Mouse (Mus musculus) limb, embryonic 14.5 days (tissue): ENCODE results near the gene Usp31. TPM values are rescaled to one million over a fixed set of nuclear protein-coding genes. Genes with fewer than 3 reads are reported as not detected.
A peak's percentile ranks its signal among the peaks of the same experiment; 100 is the strongest.

Source experiments
- ATAC-seq: fragments of 200-750 bp; cut with Nextera tagmentation; 2 replicates; pipeline ENCODE4 v1.8.0; 2017; ENCODE audit warnings: low read depth, moderate number of reproducible peaks, moderate TSS enrichment; ENCODE audit not compliant: low FRiP score
- DNase-seq: peaks from one replicate; pipeline ENCODE4 v3.0.0-alpha.2; 2015; ENCODE audit warnings: low spot score
- H3K27ac ChIP-seq: fragments of 300-500 bp; sonication (generic); replicated peaks from 2 replicates; pipeline ENCODE4 v1.5.1; 2014; ENCODE audit warnings: low read depth, mild to moderate bottlenecking, low read length, moderate library complexity, mixed read lengths
- H3K27me3 ChIP-seq: fragments of 300-500 bp; sonication (generic); 2 replicates; pipeline ENCODE4 v1.6.1; 2014; ENCODE audit warnings: low read length, mixed read lengths; ENCODE audit not compliant: control insufficient read depth, insufficient read depth
- H3K36me3 ChIP-seq: fragments of 300-500 bp; sonication (generic); 2 replicates; pipeline ENCODE4 v1.6.1; 2014; ENCODE audit warnings: mild to moderate bottlenecking, low read length, moderate library complexity, mixed read lengths; ENCODE audit not compliant: control insufficient read depth, insufficient read depth
- H3K4me1 ChIP-seq: fragments of 300-500 bp; sonication (generic); 2 replicates; pipeline ENCODE4 v1.6.1; 2014; ENCODE audit warnings: antibody characterized with exemption, low read length, mixed read lengths; ENCODE audit not compliant: control insufficient read depth, insufficient read depth
- H3K4me2 ChIP-seq: fragments of 300-500 bp; sonication (generic); replicated peaks from 2 replicates; pipeline ENCODE4 v1.6.1; 2014; ENCODE audit warnings: low read depth, mild to moderate bottlenecking, low read length, moderate library complexity; ENCODE audit not compliant: severe bottlenecking
- H3K4me3 ChIP-seq: fragments of 300-500 bp; sonication (generic); replicated peaks from 2 replicates; pipeline ENCODE4 v1.5.1; 2014; ENCODE audit warnings: low read length
- H3K9ac ChIP-seq: fragments of 300-500 bp; sonication (generic); 2 replicates; pipeline ENCODE4 v1.6.1; 2014; ENCODE audit warnings: mild to moderate bottlenecking, low read depth, low read length, moderate library complexity; ENCODE audit not compliant: severe bottlenecking
- H3K9me3 ChIP-seq: fragments of 300-500 bp; sonication (generic); 2 replicates; pipeline ENCODE4 v1.6.1; 2016; ENCODE audit warnings: low read length; ENCODE audit not compliant: control insufficient read depth
- POLR2A ChIP-seq: fragments of 200-500 bp; IDR thresholded peaks from 2 replicates; pipeline ENCODE4 v1.8.0; 2012; ENCODE audit warnings: inconsistent platforms, mild to moderate bottlenecking, moderate library complexity, borderline replicate concordance; ENCODE audit not compliant: insufficient read depth, insufficient read length; ENCODE audit errors: extremely low read depth
- WGBS: fragments of 180-500 bp; shearing (Covaris S2); extraction: QIAGEN DNeasy Blood & Tissue Kit; methylation state at CpG from one replicate; pipeline ENCODE4 v1.1.7; 2014; 5-methylcytosine and 5-hydroxymethylcytosine counted together
- polyA plus RNA-seq, 2 experiments: library from polyadenylated mRNA; depleted of rRNA in 1 of 2; stranded (reverse) in 1 of 2; unstranded in 1 of 2; fragments of >200 nt; fragmentation: Nextera tagmentation in 1 of 2; extraction: Ambion mirVana in 1 of 2; gene quantifications; 2 replicates each; pipeline versions ENCODE4 v1.2.1 to v1.2.3; 2012 to 2014

Gene Usp31
- polyA plus RNA-seq (2012; rRNA removed), result 6.4 and 6.8 TPM in 2 replicates
- 3.6 and 3.7 TPM in 2 replicates for polyA plus RNA-seq (2014; fragmentation: Nextera tagmentation; extraction: Ambion mirVana)

GRCm38 (mm10) chr7:121707073-121707667 lies at the start of gene Usp31:
Gene Usp31 (minus strand): TSS chr7:121707253.
- under 1% methylated on average over 31 of the region's 82 CpGs for WGBS
- peaks cover 10% of the 10 kb centered on the region for H3K4me1 ChIP-seq
- H3K9me3 ChIP-seq, result no peaks in the 10 kb centered on the region
- H3K27ac ChIP-seq, result peak within 1 kb of the TSS; percentile 73
- H3K9ac ChIP-seq, result peak within 1 kb of the TSS; percentile 75
- peak within 1 kb of the TSS; percentile 96 for H3K4me2 ChIP-seq
- 0 out of 2 replicates have a peak, but pooled peaks have one; percentile 47 for TF ChIP-seq POLR2A
- peak within 1 kb of the TSS; percentile 87 for H3K4me3 ChIP-seq
- peak; percentile 97 for DNase-seq
- H3K36me3 ChIP-seq, result 0 out of 2 replicates have a peak, but pooled peaks cover 5% of the 10 kb centered on the region
- no peaks in the 10 kb centered on the region for H3K27me3 ChIP-seq
- peak; percentile 98 for ATAC-seq

GRCm38 (mm10) chr7:121754748-121755147 lies 47.7 kb upstream of the Usp31 start:
- Histone ChIP-seq H3K4me3 (no peak overlapping the region), H3K4me1 (no peaks in the 10 kb centered on the region), H3K9ac (no peak overlapping the region), H3K27me3 (no peaks in the 10 kb centered on the region), H3K27ac (no peak overlapping the region), H3K36me3 (no peaks in the 10 kb centered on the region), H3K9me3 (no peaks in the 10 kb centered on the region), H3K4me2 (no peak overlapping the region)
- ATAC-seq (no peak), DNase-seq (no peak)
- 60% methylated on average over 8 of the region's 8 CpGs for WGBS
- no peak for TF ChIP-seq POLR2A

- Histone ChIP-seq H3K4me3 (no peak overlapping the region), H3K27ac (no peak overlapping the region), H3K4me1 (no peaks in the 10 kb centered on the region), H3K9ac (no peak overlapping the region), H3K4me2 (no peak overlapping the region), H3K9me3 (no peaks in the 10 kb centered on the region), H3K27me3 (no peaks in the 10 kb centered on the region), H3K36me3 (no peaks in the 10 kb centered on the region)
- no peak for DNase-seq
- TF ChIP-seq POLR2A, result no peak
- 80% methylated on average over 5 of the region's 5 CpGs for WGBS
- ATAC-seq, result no peak
Observed at GRCm38 (mm10) chr7:121750244-121750643, 43.2 kb upstream of the Usp31 start.

GRCm38 (mm10) chr7:121737511-121738415 lies 30.7 kb upstream of the Usp31 start:
- ATAC-seq, result no peak
- no peak for TF ChIP-seq POLR2A
- H3K9me3 ChIP-seq, result no peaks in the 10 kb centered on the region
- no peak overlapping the region for H3K4me2 ChIP-seq
- no peaks in the 10 kb centered on the region for H3K36me3 ChIP-seq
- H3K27ac ChIP-seq, result no peak overlapping the region
- no peak overlapping the region for H3K4me3 ChIP-seq
- H3K4me1 ChIP-seq, result no peaks in the 10 kb centered on the region
- DNase-seq, result no peak
- peaks cover 25% of the 10 kb centered on the region for H3K27me3 ChIP-seq
- 51% methylated on average over 29 of the region's 29 CpGs for WGBS
- no peak overlapping the region for H3K9ac ChIP-seq

GRCm38 (mm10) chr7:121734171-121734831 lies 27.2 kb upstream of the Usp31 start, which contains the start of gene Scnn1g:
Gene Scnn1g (plus strand): TSS chr7:121734479.
- 0 out of 2 replicates have a peak within 1 kb of the TSS, but pooled peaks have one; percentile 36 for H3K9ac ChIP-seq
- 2% methylated on average over 35 of the region's 38 CpGs for WGBS

More at GRCm38 (mm10) chr7:121734171-121734831, 27.2 kb upstream of the Usp31 start, which contains the start of gene Scnn1g:
- DNase-seq, result peak; percentile 62
- Histone ChIP-seq H3K4me3 (peak within 1 kb of the TSS; percentile 19), H3K9me3 (no peaks in the 10 kb centered on the region), H3K27ac (no peak within 1 kb of the TSS), H3K4me1 (no peaks in the 10 kb centered on the region), H3K27me3 (peaks cover 25% of the 10 kb centered on the region), H3K36me3 (no peaks in the 10 kb centered on the region), H3K4me2 (peak within 1 kb of the TSS; percentile 45)
- peak; percentile 71; the same call in 1 of the 2 replicates for ATAC-seq
- TF ChIP-seq POLR2A, result no peak
